Mouse (Mus musculus) embryonic facial prominence, embryonic 12.5 days (tissue): ENCODE measurements around the gene Dlx4. TPM values are rescaled to one million over a fixed set of nuclear protein-coding genes. Genes with fewer than 3 reads are reported as not detected.

ENCODE experiments used
- ATAC-seq: fragments of 200-750 bp; cut with Nextera tagmentation; 2 replicates; pipeline ENCODE4 v1.8.0; 2017; ENCODE audit not compliant: insufficient number of reproducible peaks, insufficient read depth, low FRiP score, low TSS enrichment
- H3K27ac ChIP-seq: fragments of 300-500 bp; sonication (generic); 2 replicates; pipeline ENCODE4 v1.5.1; 2016; ENCODE audit warnings: mild to moderate bottlenecking
- H3K27me3 ChIP-seq: fragments of 300-500 bp; sonication (generic); 2 replicates; pipeline ENCODE4 v1.6.1; 2016; ENCODE audit warnings: mild to moderate bottlenecking, moderate library complexity
- H3K36me3 ChIP-seq: fragments of 300-500 bp; sonication (generic); 2 replicates; pipeline ENCODE4 v1.6.1; 2016; ENCODE audit warnings: mild to moderate bottlenecking
- H3K4me1 ChIP-seq: fragments of 300-500 bp; sonication (generic); 2 replicates; pipeline ENCODE4 v1.6.1; 2016
- H3K4me2 ChIP-seq: fragments of 300-500 bp; sonication (generic); replicated peaks from 2 replicates; pipeline ENCODE4 v1.6.1; 2016; ENCODE audit warnings: mild to moderate bottlenecking, moderate library complexity
- H3K4me3 ChIP-seq: fragments of 300-500 bp; sonication (generic); 2 replicates; pipeline ENCODE4 v1.5.1; 2016; ENCODE audit warnings: mild to moderate bottlenecking
- H3K9ac ChIP-seq: fragments of 300-500 bp; sonication (generic); 2 replicates; pipeline ENCODE4 v1.6.1; 2016; ENCODE audit warnings: mild to moderate bottlenecking, moderate library complexity
- H3K9me3 ChIP-seq: fragments of 300-500 bp; sonication (generic); 2 replicates; pipeline ENCODE4 v1.6.1; 2016; ENCODE audit warnings: mild to moderate bottlenecking, moderate library complexity
- WGBS: fragments of 180-500 bp; shearing (Covaris S2); methylation state at CpG from one replicate; pipeline ENCODE4 v1.1.7; 2016; 5-methylcytosine and 5-hydroxymethylcytosine counted together
- polyA plus RNA-seq: library from polyadenylated mRNA; unstranded; fragments of >200 nt; fragmentation: Nextera tagmentation; extraction: Ambion mirVana; gene quantifications from 2 replicates; pipeline ENCODE4 v1.2.1, GENCODE M21; 2016

Dlx4 gene
- polyA plus RNA-seq, 1 experiment from 2014 or later, result 4.9 TPM

- Histone ChIP-seq H3K4me2 (no peak overlapping the region), H3K4me3 (no peak overlapping the region), H3K27me3 (peaks cover 26% of the 10 kb centered on the region), H3K9me3 (no peaks in the 10 kb centered on the region), H3K4me1 (peaks cover 5% of the 10 kb centered on the region), H3K27ac (no peak overlapping the region), H3K36me3 (no peaks in the 10 kb centered on the region), H3K9ac (no peak overlapping the region)
- WGBS, result 77% methylated on average over 2 of the region's 2 CpGs
- ATAC-seq, result no peak
Observed at GRCm38 (mm10) chr11:95155511-95155910, 9.4 kb upstream of the Dlx4 start.

GRCm38 (mm10) chr11:95153681-95154080 lies 7.6 kb upstream of the Dlx4 start:
- Histone ChIP-seq H3K36me3 (no peaks in the 10 kb centered on the region), H3K27me3 (peaks cover 38% of the 10 kb centered on the region), H3K4me3 (no peak overlapping the region), H3K4me1 (peaks cover 12% of the 10 kb centered on the region), H3K9ac (no peak overlapping the region), H3K9me3 (no peaks in the 10 kb centered on the region), H3K4me2 (no peak overlapping the region), H3K27ac (no peak overlapping the region)
- 79% methylated on average over 5 of the region's 5 CpGs for whole genome bisulfite sequencing
- ATAC-seq, result no peak

- no peak overlapping the region for H3K27ac ChIP-seq
- H3K9me3 ChIP-seq, result no peaks in the 10 kb centered on the region
- ATAC-seq, result no peak
- no peaks in the 10 kb centered on the region for H3K36me3 ChIP-seq
- H3K27me3 ChIP-seq, result peaks cover 44% of the 10 kb centered on the region
- H3K9ac ChIP-seq, result no peak overlapping the region
- no peak overlapping the region for H3K4me3 ChIP-seq
- H3K4me1 ChIP-seq, result peaks cover 17% of the 10 kb centered on the region
- no peak overlapping the region for H3K4me2 ChIP-seq
- 42% methylated on average over 5 of the region's 5 CpGs for WGBS
Observed at GRCm38 (mm10) chr11:95153116-95153515, 7.1 kb upstream of the Dlx4 start.

- no peak for ATAC-seq
- Histone ChIP-seq H3K27me3 (peaks cover 70% of the 10 kb centered on the region), H3K27ac (no peak overlapping the region), H3K4me2 (peak overlapping the region; percentile 31), H3K4me1 (peaks cover 25% of the 10 kb centered on the region), H3K36me3 (no peaks in the 10 kb centered on the region), H3K9ac (peak overlapping the region; percentile 11), H3K9me3 (no peaks in the 10 kb centered on the region), H3K4me3 (peak overlapping the region; percentile 11; the same call in 1 of the 2 replicates)
- WGBS, result 3% methylated on average over 33 of the region's 33 CpGs
Observed at GRCm38 (mm10) chr11:95150269-95151049, 4.4 kb upstream of the Dlx4 start.

- WGBS, result 3% methylated on average over 27 of the region's 27 CpGs
- Histone ChIP-seq H3K4me2 (peak overlapping the region; percentile 31), H3K4me1 (peaks cover 31% of the 10 kb centered on the region), H3K9me3 (no peaks in the 10 kb centered on the region), H3K4me3 (peak overlapping the region; percentile 11; the same call in 1 of the 2 replicates), H3K9ac (0 out of 2 replicates have a peak overlapping the region, but pooled peaks have one; percentile 11), H3K27me3 (peaks cover 78% of the 10 kb centered on the region), H3K27ac (no peak overlapping the region), H3K36me3 (no peaks in the 10 kb centered on the region)
- ATAC-seq, result no peak
Observed at GRCm38 (mm10) chr11:95149462-95150268, 3.6 kb upstream of the Dlx4 start.

- H3K4me2 ChIP-seq, result peak overlapping the region; percentile 31; the same call in 1 of the 2 replicates
- 0 out of 2 replicates have a peak overlapping the region, but pooled peaks have one; percentile 5 for H3K4me3 ChIP-seq
- no peak overlapping the region for H3K9ac ChIP-seq
- H3K4me1 ChIP-seq, result peaks cover 31% of the 10 kb centered on the region
- peaks cover 87% of the 10 kb centered on the region for H3K27me3 ChIP-seq
- no peaks in the 10 kb centered on the region for H3K9me3 ChIP-seq
- ATAC-seq, result no peak
- H3K36me3 ChIP-seq, result no peaks in the 10 kb centered on the region
- 2% methylated on average over 9 of the region's 9 CpGs for WGBS
- no peak overlapping the region for H3K27ac ChIP-seq
Observed at GRCm38 (mm10) chr11:95148754-95149153, 2.7 kb upstream of the Dlx4 start.

GRCm38 (mm10) chr11:95144946-95145483 lies 1.0 kb downstream of the Dlx4 start:
- WGBS, result 1% methylated on average over 34 of the region's 34 CpGs
- H3K4me2 ChIP-seq, result peak overlapping the region; percentile 64
- H3K9me3 ChIP-seq, result no peaks in the 10 kb centered on the region
- peak overlapping the region; percentile 52; the same call in 1 of the 2 replicates for H3K27ac ChIP-seq
- H3K4me3 ChIP-seq, result peak overlapping the region; percentile 43
- no peak for ATAC-seq
- peak overlapping the region; percentile 48 for H3K9ac ChIP-seq
- H3K4me1 ChIP-seq, result peaks cover 36% of the 10 kb centered on the region
- peaks cover 94% of the 10 kb centered on the region for H3K27me3 ChIP-seq
- H3K36me3 ChIP-seq, result no peaks in the 10 kb centered on the region

- Histone ChIP-seq H3K27ac (no peak overlapping the region), H3K4me1 (peaks cover 40% of the 10 kb centered on the region), H3K4me3 (peak overlapping the region; percentile 43), H3K9me3 (no peaks in the 10 kb centered on the region), H3K4me2 (peak overlapping the region; percentile 64), H3K9ac (no peak overlapping the region), H3K27me3 (peaks cover 98% of the 10 kb centered on the region), H3K36me3 (no peaks in the 10 kb centered on the region)
- ATAC-seq, result no peak
- WGBS, result 4% methylated on average over 9 of the region's 9 CpGs
Observed at GRCm38 (mm10) chr11:95144091-95144945, 1.7 kb downstream of the Dlx4 start.

GRCm38 (mm10) chr11:95143663-95144062 lies 2.4 kb downstream of the Dlx4 start:
- peak overlapping the region; percentile 64 for H3K4me2 ChIP-seq
- ATAC-seq, result no peak
- H3K4me1 ChIP-seq, result peaks cover 43% of the 10 kb centered on the region
- 8% methylated on average over 4 of the region's 4 CpGs for WGBS
- peaks cover 98% of the 10 kb centered on the region for H3K27me3 ChIP-seq
- H3K9me3 ChIP-seq, result no peaks in the 10 kb centered on the region
- no peaks in the 10 kb centered on the region for H3K36me3 ChIP-seq
- no peak overlapping the region for H3K4me3 ChIP-seq
- H3K27ac ChIP-seq, result no peak overlapping the region
- no peak overlapping the region for H3K9ac ChIP-seq

- WGBS, result 3% methylated on average over 39 of the region's 39 CpGs
- peak overlapping the region; percentile 23 for H3K4me3 ChIP-seq
- peaks cover 98% of the 10 kb centered on the region for H3K27me3 ChIP-seq
- ATAC-seq, result no peak
- no peaks in the 10 kb centered on the region for H3K36me3 ChIP-seq
- no peak overlapping the region for H3K27ac ChIP-seq
- peaks cover 44% of the 10 kb centered on the region for H3K4me1 ChIP-seq
- peak overlapping the region; percentile 41 for H3K4me2 ChIP-seq
- peak overlapping the region; percentile 41; the same call in 1 of the 2 replicates for H3K9ac ChIP-seq
- no peaks in the 10 kb centered on the region for H3K9me3 ChIP-seq
Observed at GRCm38 (mm10) chr11:95142980-95143575, 3.0 kb downstream of the Dlx4 start.
